Mouse (Mus musculus) bone marrow macrophage, adult 2 months (primary cell): Measurements from ENCODE around the gene Nme2.

Source experiments
- CTCF ChIP-seq: IDR thresholded peaks from 2 replicates; pipeline ENCODE4 v1.5.1; 2012; ENCODE audit warnings: low read depth, mild to moderate bottlenecking, low read length, moderate library complexity
- POLR2A ChIP-seq: IDR thresholded peaks from 2 replicates; pipeline ENCODE4 v1.6.1; 2012; ENCODE audit warnings: mild to moderate bottlenecking, low read depth, low read length, borderline replicate concordance

DNA sequence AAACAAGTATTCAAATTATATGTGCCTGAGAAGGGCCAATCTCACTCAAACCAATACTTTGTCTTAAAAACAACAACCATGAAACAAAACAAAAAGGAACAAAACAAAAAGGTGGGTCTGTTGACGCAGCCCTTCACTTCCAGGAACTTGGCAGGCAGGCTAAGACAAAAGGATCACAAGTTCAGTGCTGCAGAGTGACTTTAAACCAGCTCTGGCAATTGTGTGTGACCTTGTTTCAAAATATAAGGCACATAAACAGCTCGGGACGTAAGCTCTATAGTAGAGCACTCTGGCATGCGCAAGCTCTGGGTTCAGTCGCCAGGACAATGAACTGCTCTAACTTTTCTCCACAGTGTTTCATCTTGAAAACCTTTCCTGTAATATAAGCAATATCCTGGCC is 16.9 kb upstream of the Nme2 start:
- TF ChIP-seq CTCF (no peak), POLR2A (no peak)
